Mouse (Mus musculus): ENCODE results near the gene Olfr1331. TPM values are rescaled to one million over a fixed set of nuclear protein-coding genes. Genes with fewer than 3 reads are reported as not detected.

The Olfr1331 gene
- polyA plus RNA-seq, 1 experiment from 2014 or later: not detected

Other genes with a start within 250 kb of the Olfr1331 start
- gene Cfap57, start 243.9 kb upstream of the Olfr1331 start, polyA plus RNA-seq (2014; fragmentation: Nextera tagmentation; extraction: Ambion mirVana): 1.3 and 1.8 TPM in 2 replicates
- gene Ebna1bp2, start 243.8 kb upstream of the Olfr1331 start, polyA plus RNA-seq (2014; fragmentation: Nextera tagmentation; extraction: Ambion mirVana): 106 and 117 TPM in 2 replicates
- gene Olfr62, start 205.7 kb upstream of the Olfr1331 start, polyA plus RNA-seq (2014; fragmentation: Nextera tagmentation; extraction: Ambion mirVana): not detected in 2 replicates
- gene Olfr1342, start 171.9 kb upstream of the Olfr1331 start, polyA plus RNA-seq (2014; fragmentation: Nextera tagmentation; extraction: Ambion mirVana): not detected in 2 replicates
- gene Olfr1341, start 161.1 kb upstream of the Olfr1331 start, polyA plus RNA-seq (2014; fragmentation: Nextera tagmentation; extraction: Ambion mirVana): not detected in 2 replicates
- not detected in 2 replicates for gene Olfr1340, start 144.5 kb upstream of the Olfr1331 start, polyA plus RNA-seq (2014; fragmentation: Nextera tagmentation; extraction: Ambion mirVana)
- gene Olfr1339, start 132.5 kb upstream of the Olfr1331 start, polyA plus RNA-seq (2014; fragmentation: Nextera tagmentation; extraction: Ambion mirVana): not detected in 2 replicates
- gene Olfr1338, start 105.9 kb upstream of the Olfr1331 start, polyA plus RNA-seq (2014; fragmentation: Nextera tagmentation; extraction: Ambion mirVana): not detected in 2 replicates
- gene Olfr1337, start 82.1 kb upstream of the Olfr1331 start, polyA plus RNA-seq (2014; fragmentation: Nextera tagmentation; extraction: Ambion mirVana): not detected in 2 replicates
- gene Olfr1335, start 54.7 kb upstream of the Olfr1331 start, polyA plus RNA-seq (2014; fragmentation: Nextera tagmentation; extraction: Ambion mirVana): not detected in 2 replicates
- gene Olfr1333, start 28.4 kb upstream of the Olfr1331 start, polyA plus RNA-seq (2014; fragmentation: Nextera tagmentation; extraction: Ambion mirVana): not detected in 2 replicates
- gene Olfr1330, start 23.9 kb downstream of the Olfr1331 start, polyA plus RNA-seq (2014; fragmentation: Nextera tagmentation; extraction: Ambion mirVana): not detected in 2 replicates
- not detected in 2 replicates for gene Olfr1329, start 52.8 kb downstream of the Olfr1331 start, polyA plus RNA-seq (2014; fragmentation: Nextera tagmentation; extraction: Ambion mirVana)
- not detected in 2 replicates for gene Olfr1328, start 74.0 kb downstream of the Olfr1331 start, polyA plus RNA-seq (2014; fragmentation: Nextera tagmentation; extraction: Ambion mirVana)
- gene Lao1, start 96.9 kb downstream of the Olfr1331 start, polyA plus RNA-seq (2014; fragmentation: Nextera tagmentation; extraction: Ambion mirVana): not detected in 2 replicates
- 61.3 and 94.4 TPM in 2 replicates for gene Slc2a1, start 244.1 kb downstream of the Olfr1331 start, polyA plus RNA-seq (2014; fragmentation: Nextera tagmentation; extraction: Ambion mirVana)

Measured in midbrain, embryonic 14.5 days (tissue).